Mouse (Mus musculus): ENCODE measurements around the gene Gm773. TPM values are rescaled to one million over a fixed set of nuclear protein-coding genes. Genes with fewer than 3 reads are reported as not detected.

Gm773 gene
- not detected for polyA plus RNA-seq (2017; shearing (Covaris generic))

GRCm38 (mm10) chrX:56212771-56213170, at the start of gene Gm773:
Gene Gm773 (minus strand): TSS chrX:56212881.

Other genes with a start within 250 kb of the Gm773 start
- 1.5 TPM for gene 3830403N18Rik, start 76.3 kb downstream of the Gm773 start, polyA plus RNA-seq (2017; shearing (Covaris generic))
- gene Zfp449, start 133.5 kb upstream of the Gm773 start, polyA plus RNA-seq (2017; shearing (Covaris generic)): 0.77 TPM
- gene Smim10l2a, start 161.7 kb upstream of the Gm773 start, polyA plus RNA-seq (2017; shearing (Covaris generic)): 8.3 TPM
- gene Gm2174, start 235.1 kb upstream of the Gm773 start, polyA plus RNA-seq (2017; shearing (Covaris generic)): not detected
- 36.2 TPM for gene Ints6l, start 242.0 kb upstream of the Gm773 start, polyA plus RNA-seq (2017; shearing (Covaris generic))